Mouse (Mus musculus) cortical plate, adult 2 months (tissue): ENCODE measurements at regions not wholly inside any gene's neighbourhood (a gene's known extent, or its start where the extent isn't known, plus 50 kb on each side); places are given as distances from the start of the nearest gene placed in this dataset.

Source experiments
- CTCF ChIP-seq: fragments of 200-500 bp; IDR thresholded peaks from 2 replicates; pipeline ENCODE4 v1.5.1; 2011; ENCODE audit warnings: mild to moderate bottlenecking, control low read depth, low read length; ENCODE audit not compliant: insufficient read depth; ENCODE audit errors: extremely low read depth
- POLR2A ChIP-seq: fragments of 200-500 bp; IDR thresholded peaks from 2 replicates; pipeline ENCODE4 v1.6.1; 2011; ENCODE audit warnings: mild to moderate bottlenecking, low read length, control low read depth; ENCODE audit not compliant: insufficient read depth; ENCODE audit errors: extremely low read depth

DNA sequence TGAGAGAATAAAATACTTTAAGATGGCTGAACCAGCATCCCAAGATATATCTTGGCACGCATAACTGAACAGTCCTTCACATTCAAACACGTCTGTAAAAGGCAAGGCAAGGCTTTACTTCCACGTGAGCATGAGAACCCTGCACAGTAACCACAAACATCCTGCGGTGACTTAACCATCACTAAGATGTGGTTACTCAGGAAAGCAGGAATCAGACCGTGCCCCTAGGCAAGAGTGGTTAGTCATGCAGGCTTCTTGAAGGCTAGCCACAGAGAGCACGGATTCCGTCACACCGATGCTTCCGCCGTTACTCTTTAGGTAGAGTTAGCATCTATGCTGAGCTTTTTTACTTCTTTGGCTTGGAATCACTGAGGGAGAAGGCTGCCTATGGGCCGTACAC lies 266.8 kb downstream of the Barhl2 start:
- TF ChIP-seq POLR2A, result no peak
- no peak for TF ChIP-seq CTCF
